Mouse (Mus musculus): Measurements from ENCODE around the gene Guca1a. TPM values are rescaled to one million over a fixed set of nuclear protein-coding genes. Genes with fewer than 3 reads are reported as not detected.
A peak's percentile ranks its signal among the peaks of the same experiment; 100 is the strongest.

Gene Guca1a
- polyA plus RNA-seq, 1 experiment from 2014 or later = 6.7 TPM

DNA sequence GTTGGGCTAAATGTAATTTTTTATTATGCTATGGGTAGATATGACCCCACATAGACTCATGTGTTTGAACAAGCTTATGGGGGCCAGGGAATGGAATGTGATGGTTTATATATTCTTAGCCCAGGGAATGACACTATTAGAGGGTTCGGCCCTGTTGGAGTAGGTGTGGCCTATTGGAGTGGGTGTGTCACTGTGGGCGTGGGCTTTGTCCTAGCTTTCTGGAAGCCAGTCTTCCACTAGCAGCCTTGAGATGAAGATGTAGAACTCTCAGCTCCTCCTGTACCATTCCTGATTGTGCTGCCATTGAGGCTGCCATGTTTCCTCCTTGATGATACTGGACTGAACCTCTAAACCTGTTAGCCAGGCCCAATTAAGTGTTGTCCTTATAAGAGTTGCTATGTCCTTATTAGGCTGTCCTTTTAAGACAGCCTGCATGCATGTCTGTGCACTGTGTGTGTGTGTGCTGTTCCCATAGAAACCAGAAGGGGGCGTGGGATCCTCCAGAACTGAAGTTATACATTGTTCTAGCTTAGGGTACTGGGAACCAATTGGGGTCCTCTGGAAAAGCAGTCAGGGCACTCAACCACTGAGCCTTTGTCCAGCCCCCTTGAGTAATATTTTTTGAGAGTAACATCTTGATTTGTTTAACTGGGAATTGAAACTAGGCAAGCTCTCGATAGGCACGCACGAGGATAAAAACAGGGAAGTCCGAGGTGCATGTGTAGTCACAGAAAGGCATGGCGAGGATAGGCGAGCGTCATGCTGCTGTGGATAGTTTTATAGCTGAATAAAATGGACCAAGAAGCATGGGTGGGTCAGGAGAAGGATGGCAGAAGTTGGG is 7.6 kb upstream of the Guca1a start:
- no peak overlapping the region for H3K9ac ChIP-seq (ENCODE audit: low read length)
- no peak for TF ChIP-seq EP300 (optimal IDR thresholded peaks at IDR 0.05)
- no peak overlapping the region for H3K27ac ChIP-seq (replicated peaks)
- WGBS = 58% methylated on average over 10 of the region's 10 CpGs
- H3K4me1 ChIP-seq (replicated peaks; ENCODE audit: control insufficient read depth, insufficient read depth) = no peaks in the 10 kb centered on the region
- no peak overlapping the region for H3K4me2 ChIP-seq (replicated peaks; ENCODE audit: low read depth)
- no peaks in the 10 kb centered on the region for H3K9me3 ChIP-seq (ENCODE audit: control insufficient read depth, low read length)
- no peak for ATAC-seq (ENCODE audit: low FRiP score, low TSS enrichment)
- DNase-seq (ENCODE audit: low spot score) = no peak
- no peak overlapping the region for H3K4me3 ChIP-seq (ENCODE audit: low read depth, low read length)
- peaks cover 3% of the 10 kb centered on the region; the same call in 1 of the 2 replicates for H3K27me3 ChIP-seq (ENCODE audit: control insufficient read depth, insufficient read depth, low read length)
- no peaks in the 10 kb centered on the region for H3K36me3 ChIP-seq (ENCODE audit: control insufficient read depth, insufficient read depth, low read length)

- no peak for ATAC-seq (ENCODE audit: low FRiP score, low TSS enrichment)
- no peak overlapping the region for H3K9ac ChIP-seq (ENCODE audit: low read length)
Measured at GRCm38 (mm10) chr17:47399091-47399490, 1.3 kb downstream of the Guca1a start.

DNA sequence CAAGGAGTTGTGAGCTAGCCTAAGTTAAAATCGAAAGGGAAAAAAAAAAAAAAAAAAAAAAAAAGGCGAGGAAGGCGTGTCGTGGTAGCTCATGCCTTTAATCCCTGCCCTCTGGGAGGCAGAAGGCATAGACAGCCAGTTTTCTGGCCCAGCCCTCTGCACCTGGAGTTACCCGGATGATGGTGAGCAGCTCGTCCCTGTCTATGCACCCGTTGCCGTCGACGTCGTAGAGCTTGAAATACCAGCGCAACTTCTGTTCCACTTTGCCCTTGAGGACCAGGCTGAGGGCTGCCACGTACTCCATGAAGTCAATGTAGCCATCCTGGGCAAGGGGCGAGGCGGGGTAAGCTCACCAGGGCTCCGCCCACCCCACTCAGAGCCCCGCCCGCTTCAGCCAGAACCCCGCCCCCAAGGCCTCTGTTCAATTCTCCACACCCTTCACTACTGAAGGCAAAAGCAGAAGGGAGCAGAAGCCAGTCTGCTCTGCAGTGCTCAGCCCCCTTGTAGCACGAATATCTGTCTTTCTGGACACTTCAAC is 4.9 kb downstream of the Guca1a start:
- peak overlapping the region; percentile 62 for H3K4me2 ChIP-seq (replicated peaks; ENCODE audit: low read depth)
- peak; percentile 90 for ATAC-seq (ENCODE audit: low FRiP score, low TSS enrichment)
- 0 out of 2 replicates have a peak, but pooled peaks cover 2% of the 10 kb centered on the region for H3K27me3 ChIP-seq (ENCODE audit: control insufficient read depth, insufficient read depth, low read length)
- H3K4me1 ChIP-seq (replicated peaks; ENCODE audit: control insufficient read depth, insufficient read depth) = peaks cover 2% of the 10 kb centered on the region; the same call in 1 of the 2 replicates
- H3K9ac ChIP-seq (ENCODE audit: low read length) = 0 out of 2 replicates have a peak overlapping the region, but pooled peaks have one; percentile 48
- no peak overlapping the region for H3K27ac ChIP-seq (replicated peaks)
- DNase-seq (ENCODE audit: low spot score) = peak; percentile 89
- H3K4me3 ChIP-seq (ENCODE audit: low read depth, low read length) = peak overlapping the region; percentile 34
- no peaks in the 10 kb centered on the region for H3K36me3 ChIP-seq (ENCODE audit: control insufficient read depth, insufficient read depth, low read length)
- no peaks in the 10 kb centered on the region for H3K9me3 ChIP-seq (ENCODE audit: control insufficient read depth, low read length)
- 1% methylated on average over 17 of the region's 20 CpGs for WGBS
- TF ChIP-seq EP300 (optimal IDR thresholded peaks at IDR 0.05) (no peak), CTCF (IDR thresholded peaks at IDR 0.05; ENCODE audit: low read depth) (0 out of 2 replicates have a peak, but pooled peaks have one; percentile 20)

More at GRCm38 (mm10) chr17:47399091-47399490, 1.3 kb downstream of the Guca1a start:
- peaks cover 2% of the 10 kb centered on the region; the same call in 1 of the 2 replicates for H3K4me1 ChIP-seq (replicated peaks; ENCODE audit: control insufficient read depth, insufficient read depth)
- WGBS = 81% methylated on average over 8 of the region's 8 CpGs
- H3K27ac ChIP-seq (replicated peaks) = no peak overlapping the region
- TF ChIP-seq EP300 (optimal IDR thresholded peaks at IDR 0.05) (no peak), CTCF (IDR thresholded peaks at IDR 0.05; ENCODE audit: low read depth) (no peak)
- no peak for DNase-seq (ENCODE audit: low spot score)
- no peaks in the 10 kb centered on the region for H3K36me3 ChIP-seq (ENCODE audit: control insufficient read depth, insufficient read depth, low read length)
- H3K4me2 ChIP-seq (replicated peaks; ENCODE audit: low read depth) = no peak overlapping the region
- no peak overlapping the region for H3K4me3 ChIP-seq (ENCODE audit: low read depth, low read length)
- 0 out of 2 replicates have a peak, but pooled peaks cover 2% of the 10 kb centered on the region for H3K27me3 ChIP-seq (ENCODE audit: control insufficient read depth, insufficient read depth, low read length)
- H3K9me3 ChIP-seq (ENCODE audit: control insufficient read depth, low read length) = no peaks in the 10 kb centered on the region

GRCm38 (mm10) chr17:47394223-47394869 is 6.0 kb downstream of the Guca1a start:
- H3K4me2 ChIP-seq (replicated peaks; ENCODE audit: low read depth) = peak overlapping the region; percentile 62
- no peak overlapping the region for H3K27ac ChIP-seq (replicated peaks)
- no peak; the same call in 1 of the 2 replicates for ATAC-seq (ENCODE audit: low FRiP score, low TSS enrichment)
- no peaks in the 10 kb centered on the region for H3K36me3 ChIP-seq (ENCODE audit: control insufficient read depth, insufficient read depth, low read length)
- peak overlapping the region; percentile 34; the same call in 1 of the 2 replicates for H3K4me3 ChIP-seq (ENCODE audit: low read depth, low read length)
- TF ChIP-seq EP300 (optimal IDR thresholded peaks at IDR 0.05) = no peak
- H3K9me3 ChIP-seq (ENCODE audit: control insufficient read depth, low read length) = no peaks in the 10 kb centered on the region
- DNase-seq (ENCODE audit: low spot score) = peak; percentile 34
- 24% methylated on average over 24 of the region's 24 CpGs for WGBS
- peaks cover 2% of the 10 kb centered on the region; the same call in 1 of the 2 replicates for H3K4me1 ChIP-seq (replicated peaks; ENCODE audit: control insufficient read depth, insufficient read depth)
- H3K9ac ChIP-seq (ENCODE audit: low read length) = peak overlapping the region; percentile 48; the same call in 1 of the 2 replicates
- H3K27me3 ChIP-seq (ENCODE audit: control insufficient read depth, insufficient read depth, low read length) = 0 out of 2 replicates have a peak, but pooled peaks cover 2% of the 10 kb centered on the region

DNA sequence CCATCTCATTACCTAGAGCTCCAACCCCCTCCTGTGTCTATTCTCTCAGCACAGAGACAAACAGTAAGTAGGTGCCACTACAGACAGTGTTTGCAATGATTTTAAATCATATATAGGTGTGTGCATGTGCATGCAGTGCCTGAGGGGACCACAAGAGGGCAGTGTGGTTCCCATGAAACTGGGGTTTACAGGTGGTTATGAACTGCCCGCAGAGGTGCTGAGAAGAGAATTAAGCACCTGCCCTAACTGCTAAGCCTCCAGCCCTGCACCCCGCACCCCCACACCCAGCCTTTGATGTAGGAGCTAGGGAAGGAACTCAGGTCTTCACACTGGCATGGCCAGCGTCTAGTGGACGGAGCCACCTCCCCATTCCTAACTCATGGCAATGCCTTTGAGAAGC is 13.7 kb downstream of the Guca1a start:
- no peak overlapping the region for H3K4me3 ChIP-seq (ENCODE audit: low read depth, low read length)
- H3K4me1 ChIP-seq (replicated peaks; ENCODE audit: control insufficient read depth, insufficient read depth) = no peaks in the 10 kb centered on the region
- ATAC-seq (ENCODE audit: low FRiP score, low TSS enrichment) (no peak), DNase-seq (ENCODE audit: low spot score) (peak; percentile 73)
- no peak overlapping the region for H3K9ac ChIP-seq (ENCODE audit: low read length)
- no peak overlapping the region for H3K4me2 ChIP-seq (replicated peaks; ENCODE audit: low read depth)
- WGBS = 66% methylated on average over 4 of the region's 4 CpGs
- H3K27me3 ChIP-seq (ENCODE audit: control insufficient read depth, insufficient read depth, low read length) = no peaks in the 10 kb centered on the region
- no peaks in the 10 kb centered on the region for H3K9me3 ChIP-seq (ENCODE audit: control insufficient read depth, low read length)
- no peak overlapping the region for H3K27ac ChIP-seq (replicated peaks)
- H3K36me3 ChIP-seq (ENCODE audit: control insufficient read depth, insufficient read depth, low read length) = no peaks in the 10 kb centered on the region
- peak; percentile 86 for TF ChIP-seq CTCF (IDR thresholded peaks at IDR 0.05; ENCODE audit: low read depth)
- TF ChIP-seq EP300 (optimal IDR thresholded peaks at IDR 0.05) = no peak

Measured in stomach, postnatal 0 days (tissue).